Mouse (Mus musculus): Measurements from ENCODE around the gene Rps6kl1.

Gene Rps6kl1

DNA sequence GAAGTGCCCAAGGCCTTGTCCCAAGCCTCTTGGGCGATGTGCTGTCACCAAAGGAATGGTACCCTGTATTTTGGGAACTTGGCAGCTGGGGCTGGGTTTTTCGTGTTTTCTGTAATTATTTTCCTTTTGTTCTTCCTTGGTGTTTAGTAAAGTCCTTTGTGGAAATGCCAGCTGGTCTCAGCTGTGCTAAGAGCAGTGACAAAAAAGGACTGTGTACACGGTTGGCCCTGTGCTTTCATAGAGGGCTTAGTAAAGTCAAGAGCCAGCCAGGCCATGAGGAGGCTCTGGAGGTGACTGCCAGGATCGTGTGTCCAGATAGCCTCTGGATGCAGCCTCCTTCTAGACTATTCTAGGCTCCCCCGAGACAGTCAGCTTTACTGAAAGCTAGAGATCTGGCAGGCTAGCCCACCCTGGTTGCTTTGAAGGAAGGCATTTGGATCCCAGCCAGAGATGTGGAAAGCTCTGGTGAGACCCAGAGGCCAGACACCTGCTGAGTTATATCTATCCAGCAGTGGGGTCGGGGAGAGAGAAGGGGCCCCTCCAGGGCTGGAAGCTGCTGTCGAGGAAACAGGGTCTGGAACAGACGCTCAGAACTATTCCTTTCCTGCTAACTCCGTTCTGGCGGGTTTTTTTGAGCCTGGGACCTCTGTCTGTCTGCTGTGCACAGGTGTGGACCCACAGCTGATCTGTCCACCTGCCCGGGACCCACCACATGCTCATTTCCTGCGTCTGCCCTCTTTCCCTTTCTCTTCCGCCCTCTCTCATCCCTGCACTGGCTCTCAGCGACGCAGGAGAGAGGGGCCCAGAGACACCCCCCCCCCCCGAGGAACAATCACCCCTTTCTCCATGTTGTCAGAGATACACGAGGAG lies 30.6 kb upstream of the Rps6kl1 start:
- ChIA-PET POLR2A (interaction anchor here in 1 of 4 experiments (0.6 to 1.4 kb wide), 7 partner anchors 22 to 1020 kb away, joined by 3 to 4 read pairs (median 3); no protein-coding TSS in a partner anchor), CTCF (interaction anchor here in 2 of 4 experiments (0.5 to 0.7 kb wide), 3 partner anchors 41 to 503 kb away, joined by 3 to 5 read pairs (median 3); no protein-coding TSS in a partner anchor)

- CTCF ChIA-PET, result interaction anchor here in 1 of 4 experiments (0.7 to 1.1 kb wide), 2 partner anchors 9 to 296 kb away, joined by 3 read pairs; no protein-coding TSS in a partner anchor
- POLR2A ChIA-PET, result no interaction called here
These were observed 27.2 kb upstream of the Rps6kl1 start for GRCm38 (mm10) chr12:85178294-85178693.

DNA sequence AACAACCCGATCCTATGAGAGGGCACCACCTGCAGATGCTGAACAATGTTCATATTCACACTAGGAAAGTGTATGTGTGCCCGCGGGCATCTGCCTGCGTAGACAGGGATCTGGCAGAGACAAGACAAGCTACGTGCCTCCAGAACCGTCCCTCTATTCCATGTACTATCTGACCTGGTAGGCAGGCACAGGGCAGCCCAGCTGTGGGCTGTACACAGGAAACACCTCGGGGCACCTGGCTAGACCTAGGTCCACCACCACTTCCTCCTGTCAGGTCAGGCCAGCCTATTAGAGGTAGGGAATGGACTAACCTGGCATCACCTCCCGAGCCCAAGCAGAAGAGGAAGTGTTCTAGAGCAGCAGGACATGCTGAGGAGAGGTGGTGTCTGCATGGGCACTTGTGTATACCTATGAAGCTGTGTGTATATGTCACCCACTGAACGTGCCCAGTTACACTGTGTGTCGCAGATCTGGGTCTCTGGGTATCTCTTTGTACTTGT lies 26.7 kb upstream of the Rps6kl1 start, which contains the start of gene Pgf:
Gene Pgf (minus strand): TSS at position 51 of the 500 bp plus-strand sequence.
- ChIA-PET POLR2A (interaction anchor here in 3 of 4 experiments (0.7 to 4.3 kb wide), 8 partner anchors 10 to 47 kb away, joined by 3 to 16 read pairs (median 4); partner anchors contain the start of gene Rps6kl1 (in 2 of the 3)), CTCF (interaction anchor here in 2 of 4 experiments (0.7 to 1.7 kb wide), 4 partner anchors 7 to 296 kb away, joined by 3 to 4 read pairs (median 3); no protein-coding TSS in a partner anchor)

- POLR2A ChIA-PET, result interaction anchor here in 3 of 4 experiments (0.6 to 4.3 kb wide), 25 partner anchors 11 to 410 kb away, joined by 3 to 16 read pairs (median 4); partner anchors contain the start of genes Rps6kl1 (in 3 of the 3), Eif2b2 (in 2 of the 3), Acyp1 (in 1 of the 3) and Mlh3 (in 1 of the 3)
- CTCF ChIA-PET, result interaction anchor here (0.6 to 2.3 kb wide), 9 partner anchors 7 to 129 kb away, joined by 3 to 8 read pairs (median 3); partner anchors contain the start of gene Rps6kl1 (in 1 of the 4)
These were observed 25.9 kb upstream of the Rps6kl1 start for GRCm38 (mm10) chr12:85176846-85177523.

- CTCF ChIA-PET, result interaction anchor here (0.5 to 2.3 kb wide), 10 partner anchors 9 to 317 kb away, joined by 3 to 8 read pairs (median 4); no protein-coding TSS in a partner anchor
These were observed 25.1 kb upstream of the Rps6kl1 start for GRCm38 (mm10) chr12:85175926-85176845.

GRCm38 (mm10) chr12:85175087-85175675 lies 24.1 kb upstream of the Rps6kl1 start:
- POLR2A ChIA-PET, result interaction anchor here in 2 of 4 experiments (0.7 to 4.3 kb wide), 15 partner anchors 8 to 562 kb away, joined by 3 to 16 read pairs (median 3); partner anchors contain the start of genes Rps6kl1 (in 2 of the 2), Acyp1 (in 1 of the 2), Eif2b2 (in 1 of the 2) and Zc2hc1c (in 1 of the 2)
- CTCF ChIA-PET, result interaction anchor here in 2 of 4 experiments (1.0 to 2.3 kb wide), 3 partner anchors 38 to 130 kb away, joined by 4 to 8 read pairs (median 6); no protein-coding TSS in a partner anchor

More at GRCm38 (mm10) chr12:85175926-85176845, 25.1 kb upstream of the Rps6kl1 start:
- POLR2A ChIA-PET, result interaction anchor here in 3 of 4 experiments (0.6 to 4.3 kb wide), 34 partner anchors 9 to 563 kb away, joined by 3 to 16 read pairs (median 4); partner anchors contain the start of genes Eif2b2 (in 2 of the 3), Rps6kl1 (in 2 of the 3), Acyp1 (in 1 of the 3) and Mlh3 (in 1 of the 3)

GRCm38 (mm10) chr12:85174016-85174415 lies 23.0 kb upstream of the Rps6kl1 start:
- ChIA-PET CTCF (interaction anchor here in 2 of 4 experiments (1.1 to 1.6 kb wide), 3 partner anchors 113 to 390 kb away, joined by 3 to 6 read pairs (median 3); no protein-coding TSS in a partner anchor), POLR2A (interaction anchor here (0.5 to 4.3 kb wide), 4 partner anchors 23 to 330 kb away, joined by 3 to 16 read pairs (median 4); partner anchors contain the start of gene Rps6kl1 (in 1 of the 4))

DNA sequence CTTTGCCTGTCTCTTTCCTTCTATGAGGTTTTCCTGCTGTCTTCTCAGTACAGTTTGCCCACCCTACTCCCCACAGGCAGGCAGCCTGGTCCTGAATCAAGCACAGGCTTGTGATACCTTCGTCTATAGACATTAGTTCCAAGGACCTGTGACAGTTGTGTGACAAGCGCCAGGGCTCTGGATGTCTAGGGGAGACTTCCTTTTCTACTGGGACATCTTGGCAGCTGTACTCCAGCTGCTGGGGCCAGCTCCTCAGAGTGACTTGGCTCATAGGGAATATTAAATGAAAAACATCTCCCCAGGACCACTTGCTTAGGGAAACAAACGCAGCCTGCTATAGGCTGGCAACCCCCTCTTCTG lies 19.9 kb upstream of the Rps6kl1 start:
- POLR2A ChIA-PET, result interaction anchor here in 2 of 4 experiments (1.3 to 1.7 kb wide), 2 partner anchors 20 to 31 kb away, joined by 5 to 6 read pairs; partner anchors contain the start of gene Rps6kl1 (in 1 of the 2)
- CTCF ChIA-PET, result interaction anchor here in 2 of 4 experiments (1.2 to 2.9 kb wide), 4 partner anchors 9 to 135 kb away, joined by 3 to 24 read pairs (median 7); partner anchors contain the start of genes Acyp1 (in 1 of the 2) and Zc2hc1c (in 1 of the 2)

GRCm38 (mm10) chr12:85170284-85170947 lies 19.4 kb upstream of the Rps6kl1 start:
- POLR2A ChIA-PET, result interaction anchor here in 3 of 4 experiments (0.6 to 1.7 kb wide), 7 partner anchors 11 to 168 kb away, joined by 3 to 6 read pairs (median 3); partner anchors contain the start of gene Rps6kl1 (in 2 of the 3)
- CTCF ChIA-PET, result interaction anchor here (0.7 to 2.9 kb wide), 26 partner anchors 9 to 327 kb away, joined by 3 to 24 read pairs (median 4); partner anchors contain the start of genes Acyp1 (in 2 of the 4), Rps6kl1 (in 2 of the 4), Zc2hc1c (in 2 of the 4) and Ltbp2 (in 1 of the 4)

- ChIA-PET CTCF (interaction anchor here (0.6 to 2.9 kb wide), 39 partner anchors 8 to 364 kb away, joined by 3 to 24 read pairs (median 4); partner anchors contain the start of genes Acyp1 (in 2 of the 4), Ltbp2 (in 2 of the 4), Rps6kl1 (in 2 of the 4) and Zc2hc1c (in 2 of the 4)), POLR2A (interaction anchor here in 3 of 4 experiments (0.7 to 1.7 kb wide), 7 partner anchors 10 to 169 kb away, joined by 3 to 6 read pairs (median 3); partner anchors contain the start of gene Rps6kl1 (in 2 of the 3))
These were observed 18.8 kb upstream of the Rps6kl1 start for GRCm38 (mm10) chr12:85169877-85170276.

DNA sequence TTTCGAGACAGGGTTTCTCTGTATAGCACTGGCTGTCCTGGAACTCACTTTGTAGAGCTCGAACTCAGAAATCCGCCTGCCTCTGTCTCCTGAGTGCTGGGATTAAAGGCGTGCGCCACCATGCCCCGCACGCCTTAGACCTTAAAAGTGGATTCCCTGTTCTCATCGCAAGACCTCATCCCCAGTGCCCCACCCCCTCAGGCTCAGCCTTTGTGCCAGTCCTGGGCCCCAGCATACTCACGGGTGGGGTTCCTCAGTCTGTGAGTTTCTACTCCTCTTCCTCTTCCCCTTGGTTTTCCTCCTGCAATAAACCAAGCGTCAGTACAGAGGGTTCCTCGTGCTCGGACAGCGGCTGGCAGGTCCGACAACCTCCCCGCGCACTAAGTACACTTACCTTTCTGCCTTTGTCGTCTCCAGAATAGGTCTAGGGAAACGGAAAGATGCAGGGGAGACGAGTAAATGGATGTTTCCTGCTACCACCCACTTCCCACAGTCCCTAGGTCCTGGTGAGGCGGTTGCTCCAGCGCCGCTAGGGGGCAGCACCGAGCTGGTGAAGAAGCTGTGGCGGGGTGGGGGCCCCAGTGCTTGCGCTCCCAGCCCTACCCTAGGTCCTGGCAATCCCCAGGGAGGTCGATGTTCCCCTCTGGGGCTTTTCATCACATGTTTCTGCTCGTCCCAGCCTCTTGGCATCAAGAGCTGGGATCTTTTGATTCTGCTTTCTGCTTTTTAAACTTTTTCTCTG lies 18.2 kb upstream of the Rps6kl1 start:
- POLR2A ChIA-PET, result interaction anchor here in 3 of 4 experiments (0.7 to 1.7 kb wide), 9 partner anchors 10 to 169 kb away, joined by 3 to 6 read pairs (median 3); partner anchors contain the start of genes Rps6kl1 (in 2 of the 3) and Mlh3 (in 1 of the 3)

DNA sequence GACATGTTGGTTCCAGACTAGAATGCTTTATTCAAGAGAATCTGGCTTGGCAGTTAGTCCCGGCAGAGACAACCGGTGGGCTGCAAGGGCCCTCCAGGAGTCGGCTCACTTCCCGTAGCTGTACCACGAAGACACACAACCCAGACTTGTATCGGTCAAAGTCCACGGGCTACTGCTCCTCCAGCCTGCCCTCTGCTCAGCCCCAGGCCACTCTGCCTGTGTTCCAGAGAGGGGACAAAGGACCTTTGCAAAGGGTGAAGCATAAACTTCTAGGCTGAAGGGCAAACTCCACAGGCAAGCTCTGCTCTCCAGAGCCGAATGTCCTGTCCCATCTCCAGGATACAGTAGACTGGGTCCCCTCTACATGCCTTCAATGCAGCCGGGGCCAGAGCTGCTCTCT lies 15.6 kb upstream of the Rps6kl1 start:
- ChIA-PET POLR2A (interaction anchor here in 2 of 4 experiments (1.0 to 1.6 kb wide), 2 partner anchors 9 to 121 kb away, joined by 3 read pairs; partner anchors contain the start of genes Acyp1 (in 1 of the 2) and Zc2hc1c (in 1 of the 2)), CTCF (interaction anchor here in 3 of 4 experiments (0.5 to 0.6 kb wide), 3 partner anchors 207 to 1736 kb away, joined by 3 read pairs; no protein-coding TSS in a partner anchor)

More for the DNA sequence above, 18.2 kb upstream of the Rps6kl1 start:
- CTCF ChIA-PET, result interaction anchor here (0.6 to 2.9 kb wide), 44 partner anchors 8 to 560 kb away, joined by 3 to 24 read pairs (median 4); partner anchors contain the start of genes Acyp1 (in 2 of the 4), Ltbp2 (in 2 of the 4), Rps6kl1 (in 2 of the 4) and Zc2hc1c (in 2 of the 4)

- POLR2A ChIA-PET, result interaction anchor here in 2 of 4 experiments (1.0 to 1.6 kb wide), 3 partner anchors 25 to 173 kb away, joined by 3 read pairs; partner anchors contain the start of genes Acyp1 (in 1 of the 2) and Zc2hc1c (in 1 of the 2)
- CTCF ChIA-PET, result interaction anchor here in 2 of 4 experiments (0.7 to 1.3 kb wide), 3 partner anchors 14 to 141 kb away, joined by 3 to 4 read pairs (median 3); partner anchors contain the start of gene Rps6kl1 (in 1 of the 2)
These were observed 13.9 kb upstream of the Rps6kl1 start for GRCm38 (mm10) chr12:85164996-85165395.

Data from embryonic stem cell, embryonic (primary cell).